Mouse (Mus musculus) stomach, embryonic 15.5 days (tissue): ENCODE measurements around the gene Acss2. TPM values are rescaled to one million over a fixed set of nuclear protein-coding genes. Genes with fewer than 3 reads are reported as not detected.

ENCODE experiments used
- ATAC-seq: fragments of 200-750 bp; cut with Nextera tagmentation; 2 replicates; pipeline ENCODE4 v1.8.0; 2017; ENCODE audit warnings: low read depth, moderate number of reproducible peaks, moderate TSS enrichment; ENCODE audit not compliant: insufficient read depth, low FRiP score
- H3K27ac ChIP-seq: fragments of 300-500 bp; sonication (generic); 2 replicates; pipeline ENCODE4 v1.5.1; 2015; ENCODE audit warnings: mild to moderate bottlenecking, inconsistent platforms
- H3K27me3 ChIP-seq: fragments of 300-500 bp; sonication (generic); replicated peaks from 2 replicates; pipeline ENCODE4 v1.6.1; 2015; ENCODE audit warnings: inconsistent platforms
- H3K36me3 ChIP-seq: fragments of 300-500 bp; sonication (generic); 2 replicates; pipeline ENCODE4 v1.6.1; 2015; ENCODE audit warnings: inconsistent platforms
- H3K4me1 ChIP-seq: fragments of 300-500 bp; sonication (generic); 2 replicates; pipeline ENCODE4 v1.6.1; 2015; ENCODE audit warnings: inconsistent platforms
- H3K4me2 ChIP-seq: fragments of 300-500 bp; sonication (generic); 2 replicates; pipeline ENCODE4 v1.6.1; 2015; ENCODE audit warnings: mild to moderate bottlenecking, inconsistent platforms
- H3K4me3 ChIP-seq: fragments of 300-500 bp; sonication (generic); replicated peaks from 2 replicates; pipeline ENCODE4 v1.5.1; 2015; ENCODE audit warnings: inconsistent platforms
- H3K9ac ChIP-seq: fragments of 300-500 bp; sonication (generic); 2 replicates; pipeline ENCODE4 v1.6.1; 2015; ENCODE audit warnings: inconsistent platforms
- H3K9me3 ChIP-seq: fragments of 300-500 bp; sonication (generic); 2 replicates; pipeline ENCODE4 v1.6.1; 2016; ENCODE audit warnings: inconsistent platforms
- WGBS: fragments of 180-500 bp; shearing (Covaris S2); methylation state at CpG from one replicate; pipeline ENCODE4 v1.1.7; 2015; 5-methylcytosine and 5-hydroxymethylcytosine counted together
- polyA plus RNA-seq: library from polyadenylated mRNA; unstranded; fragments of >200 nt; fragmentation: Nextera tagmentation; extraction: Ambion mirVana; gene quantifications from 2 replicates; pipeline ENCODE4 v1.2.1, GENCODE M21; 2015

Acss2 gene
- polyA plus RNA-seq, 1 experiment from 2014 or later, result 14.0 TPM

DNA sequence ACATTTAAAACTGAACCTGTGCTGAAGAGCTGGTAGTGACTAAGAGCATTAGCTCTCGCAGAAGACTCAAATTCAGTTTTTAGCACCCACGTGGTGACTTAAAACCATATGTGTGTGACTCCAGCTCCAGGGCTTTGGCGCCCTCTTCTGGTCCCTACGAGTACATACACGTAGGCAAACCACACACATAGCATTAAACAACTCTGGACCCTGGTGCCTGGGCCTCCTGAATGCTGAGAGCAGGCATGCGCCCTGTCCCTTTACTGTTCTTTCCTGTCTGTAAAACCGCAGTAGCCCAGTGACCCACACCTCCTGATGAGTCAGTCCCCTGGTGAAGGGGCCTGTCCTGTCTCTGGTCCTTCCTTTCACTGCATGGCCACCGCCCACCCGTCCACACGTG lies 107.0 kb downstream of the Acss2 start:
- H3K4me2 ChIP-seq, result no peak overlapping the region
- H3K9me3 ChIP-seq, result no peaks in the 10 kb centered on the region
- no peak overlapping the region for H3K4me3 ChIP-seq
- peaks cover 8% of the 10 kb centered on the region for H3K4me1 ChIP-seq
- 37% methylated on average over 10 of the region's 10 CpGs for WGBS
- ATAC-seq, result no peak
- no peak overlapping the region for H3K27ac ChIP-seq
- H3K9ac ChIP-seq, result no peak overlapping the region
- no peaks in the 10 kb centered on the region for H3K36me3 ChIP-seq
- peaks cover 28% of the 10 kb centered on the region for H3K27me3 ChIP-seq

DNA sequence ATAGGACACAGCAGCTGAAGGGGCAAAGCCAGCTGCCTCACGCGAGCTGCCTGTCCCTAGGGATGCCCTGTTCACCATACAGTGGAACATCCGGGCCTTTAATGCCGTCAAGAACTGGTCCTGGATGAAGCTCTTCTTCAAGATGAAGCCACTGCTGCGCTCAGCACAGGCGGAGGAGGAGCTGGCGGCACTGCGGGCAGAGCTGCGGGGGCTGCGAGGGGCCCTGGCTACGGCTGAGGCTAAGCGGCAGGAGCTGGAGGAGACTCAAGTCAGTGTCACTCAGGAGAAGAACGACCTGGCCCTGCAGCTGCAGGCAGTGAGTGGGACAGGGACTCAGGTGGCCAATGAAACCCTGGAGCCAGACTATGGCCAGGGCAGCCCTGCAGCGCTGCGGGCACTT lies 108.5 kb downstream of the Acss2 start:
- WGBS, result 52% methylated on average over 15 of the region's 15 CpGs
- H3K27ac ChIP-seq, result no peak overlapping the region
- no peak for ATAC-seq
- peaks cover 9% of the 10 kb centered on the region for H3K4me1 ChIP-seq
- no peak overlapping the region for H3K4me2 ChIP-seq
- peaks cover 39% of the 10 kb centered on the region for H3K27me3 ChIP-seq
- H3K9me3 ChIP-seq, result no peaks in the 10 kb centered on the region
- no peaks in the 10 kb centered on the region for H3K36me3 ChIP-seq
- H3K4me3 ChIP-seq, result no peak overlapping the region
- no peak overlapping the region for H3K9ac ChIP-seq

DNA sequence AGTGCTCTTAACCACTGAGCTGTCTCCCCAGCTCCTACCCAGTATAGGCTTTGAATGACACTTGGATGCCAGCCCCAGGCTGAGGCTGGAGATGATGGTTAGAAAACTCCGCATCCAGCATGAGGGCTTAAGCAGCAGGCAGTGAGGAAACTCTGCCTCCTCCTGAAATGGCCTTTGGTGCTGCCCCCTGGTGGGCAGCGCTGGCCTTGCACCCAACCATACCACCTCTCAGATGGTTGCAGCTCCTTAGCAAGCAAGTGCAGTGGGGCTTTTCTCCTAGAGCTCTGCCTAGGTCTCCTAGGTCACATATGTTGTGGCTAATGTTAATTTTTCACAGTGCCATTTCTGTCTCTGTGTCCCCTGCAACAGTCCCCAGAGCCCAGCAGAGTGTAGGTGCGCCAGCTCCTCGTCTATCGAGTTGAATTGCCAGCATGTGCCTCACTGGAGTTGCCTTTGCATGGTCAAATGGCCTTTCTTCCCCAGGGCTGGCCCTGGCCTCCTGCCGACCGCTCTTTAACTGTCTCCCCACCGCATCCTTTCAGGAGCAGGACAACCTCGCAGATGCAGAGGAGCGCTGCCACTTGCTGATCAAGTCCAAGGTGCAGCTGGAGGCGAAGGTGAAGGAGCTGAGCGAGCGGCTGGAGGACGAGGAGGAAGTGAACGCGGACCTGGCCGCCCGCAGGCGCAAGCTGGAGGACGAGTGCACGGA lies 109.4 kb downstream of the Acss2 start:
- Histone ChIP-seq H3K4me2 (no peak overlapping the region), H3K27me3 (peaks cover 39% of the 10 kb centered on the region), H3K4me1 (peaks cover 9% of the 10 kb centered on the region), H3K9me3 (no peaks in the 10 kb centered on the region), H3K36me3 (peaks cover under 1% of the 10 kb centered on the region; the same call in 1 of the 2 replicates), H3K4me3 (no peak overlapping the region), H3K9ac (no peak overlapping the region), H3K27ac (no peak overlapping the region)
- ATAC-seq, result 0 out of 2 replicates have a peak, but pooled peaks have one; percentile 3
- 56% methylated on average over 21 of the region's 21 CpGs for WGBS

DNA sequence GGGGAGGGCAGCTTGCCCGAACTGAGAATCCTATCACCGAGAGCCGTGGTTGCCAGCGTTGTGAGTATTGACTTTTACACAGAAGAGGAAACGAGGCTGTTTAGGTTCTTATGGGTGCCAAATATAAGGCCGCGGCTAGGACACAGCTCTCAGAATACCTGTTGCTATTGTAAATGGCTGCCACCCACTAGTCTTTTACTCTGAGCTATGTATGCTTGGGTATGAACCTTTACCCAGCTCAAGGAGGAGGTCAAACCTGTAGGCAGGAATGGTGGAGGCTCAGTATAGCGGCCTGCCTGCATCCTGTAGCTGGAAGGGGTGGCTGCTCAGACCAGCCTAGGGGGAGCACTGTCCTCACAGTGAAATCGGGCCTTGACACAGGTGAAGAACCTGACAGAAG lies 110.4 kb downstream of the Acss2 start:
- Histone ChIP-seq H3K36me3 (peaks cover 9% of the 10 kb centered on the region; the same call in 1 of the 2 replicates), H3K9ac (no peak overlapping the region), H3K27ac (no peak overlapping the region), H3K27me3 (peaks cover 34% of the 10 kb centered on the region), H3K4me3 (no peak overlapping the region), H3K4me2 (no peak overlapping the region), H3K9me3 (no peaks in the 10 kb centered on the region), H3K4me1 (peaks cover 16% of the 10 kb centered on the region)
- ATAC-seq, result no peak
- WGBS, result 82% methylated on average over 9 of the region's 9 CpGs

DNA sequence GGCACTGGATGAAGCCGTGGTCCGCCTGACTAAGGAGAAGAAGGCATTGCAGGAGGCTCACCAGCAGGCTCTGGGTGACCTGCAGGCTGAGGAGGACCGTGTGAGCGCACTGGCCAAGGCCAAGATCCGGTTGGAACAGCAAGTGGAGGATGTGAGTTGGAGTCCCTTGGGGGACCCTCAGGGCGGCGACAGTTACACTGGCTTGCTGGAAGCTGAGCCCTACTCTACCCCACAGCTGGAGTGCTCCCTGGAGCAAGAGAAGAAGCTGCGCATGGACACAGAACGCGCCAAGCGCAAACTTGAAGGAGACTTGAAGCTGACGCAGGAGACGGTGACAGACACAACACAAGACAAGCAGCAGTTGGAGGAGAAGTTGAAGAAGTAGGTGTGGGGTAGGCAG lies 110.8 kb downstream of the Acss2 start:
- WGBS, result 86% methylated on average over 13 of the region's 13 CpGs
- ATAC-seq, result no peak

DNA sequence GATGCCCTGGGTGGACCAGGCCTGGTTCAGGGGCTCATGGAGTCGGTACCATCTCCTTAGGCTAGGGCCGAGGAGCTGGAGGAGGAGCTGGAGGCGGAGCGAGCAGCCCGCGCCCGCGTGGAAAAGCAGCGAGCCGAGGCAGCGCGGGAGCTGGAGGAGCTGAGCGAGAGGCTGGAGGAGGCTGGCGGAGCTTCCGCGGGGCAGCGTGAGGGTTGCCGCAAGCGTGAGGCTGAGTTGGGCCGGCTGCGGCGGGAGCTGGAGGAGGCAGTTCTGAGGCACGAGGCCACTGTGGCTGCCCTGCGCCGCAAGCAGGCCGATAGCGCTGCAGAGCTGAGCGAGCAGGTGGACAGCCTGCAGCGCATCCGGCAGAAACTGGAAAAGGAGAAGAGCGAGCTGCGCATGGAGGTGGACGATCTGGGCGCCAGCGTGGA lies 111.5 kb downstream of the Acss2 start:
- 2% methylated on average over 35 of the region's 35 CpGs for WGBS
- Histone ChIP-seq H3K9ac (no peak overlapping the region), H3K4me1 (peaks cover 19% of the 10 kb centered on the region), H3K4me2 (peak overlapping the region; percentile 83), H3K36me3 (peaks cover 11% of the 10 kb centered on the region), H3K4me3 (peak overlapping the region; percentile 36), H3K27ac (no peak overlapping the region), H3K9me3 (no peaks in the 10 kb centered on the region), H3K27me3 (peaks cover 34% of the 10 kb centered on the region)
- ATAC-seq, result no peak; the same call in 1 of the 2 replicates

More for the DNA sequence above, 110.8 kb downstream of the Acss2 start:
- no peak overlapping the region for H3K4me2 ChIP-seq
- H3K36me3 ChIP-seq, result peaks cover 9% of the 10 kb centered on the region; the same call in 1 of the 2 replicates
- no peak overlapping the region for H3K9ac ChIP-seq
- no peak overlapping the region for H3K4me3 ChIP-seq
- H3K27me3 ChIP-seq, result peaks cover 34% of the 10 kb centered on the region
- no peaks in the 10 kb centered on the region for H3K9me3 ChIP-seq
- peaks cover 19% of the 10 kb centered on the region for H3K4me1 ChIP-seq
- H3K27ac ChIP-seq, result no peak overlapping the region

DNA sequence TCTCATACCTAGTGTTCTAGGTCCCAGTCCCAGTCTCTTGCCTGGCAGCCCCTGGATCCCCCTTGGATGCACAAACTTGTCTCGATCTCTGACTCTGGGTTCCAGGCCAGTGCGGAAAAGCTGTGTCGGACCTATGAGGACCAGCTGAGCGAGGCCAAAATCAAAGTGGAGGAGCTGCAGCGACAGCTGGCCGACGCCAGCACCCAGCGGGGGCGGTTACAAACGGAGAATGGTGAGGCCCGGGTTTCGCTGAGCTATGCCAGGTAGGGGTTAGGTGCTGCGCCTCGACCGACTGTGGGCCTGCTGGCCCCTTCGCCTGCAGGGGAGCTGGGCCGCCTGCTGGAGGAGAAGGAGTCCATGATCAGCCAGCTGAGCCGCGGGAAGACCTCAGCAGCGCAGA lies 112.4 kb downstream of the Acss2 start:
- Histone ChIP-seq H3K27ac (no peak overlapping the region), H3K4me3 (no peak overlapping the region), H3K36me3 (peaks cover 20% of the 10 kb centered on the region), H3K9me3 (no peaks in the 10 kb centered on the region), H3K9ac (no peak overlapping the region), H3K27me3 (peaks cover 34% of the 10 kb centered on the region), H3K4me1 (peaks cover 19% of the 10 kb centered on the region), H3K4me2 (no peak overlapping the region)
- WGBS, result 59% methylated on average over 20 of the region's 20 CpGs
- no peak for ATAC-seq

DNA sequence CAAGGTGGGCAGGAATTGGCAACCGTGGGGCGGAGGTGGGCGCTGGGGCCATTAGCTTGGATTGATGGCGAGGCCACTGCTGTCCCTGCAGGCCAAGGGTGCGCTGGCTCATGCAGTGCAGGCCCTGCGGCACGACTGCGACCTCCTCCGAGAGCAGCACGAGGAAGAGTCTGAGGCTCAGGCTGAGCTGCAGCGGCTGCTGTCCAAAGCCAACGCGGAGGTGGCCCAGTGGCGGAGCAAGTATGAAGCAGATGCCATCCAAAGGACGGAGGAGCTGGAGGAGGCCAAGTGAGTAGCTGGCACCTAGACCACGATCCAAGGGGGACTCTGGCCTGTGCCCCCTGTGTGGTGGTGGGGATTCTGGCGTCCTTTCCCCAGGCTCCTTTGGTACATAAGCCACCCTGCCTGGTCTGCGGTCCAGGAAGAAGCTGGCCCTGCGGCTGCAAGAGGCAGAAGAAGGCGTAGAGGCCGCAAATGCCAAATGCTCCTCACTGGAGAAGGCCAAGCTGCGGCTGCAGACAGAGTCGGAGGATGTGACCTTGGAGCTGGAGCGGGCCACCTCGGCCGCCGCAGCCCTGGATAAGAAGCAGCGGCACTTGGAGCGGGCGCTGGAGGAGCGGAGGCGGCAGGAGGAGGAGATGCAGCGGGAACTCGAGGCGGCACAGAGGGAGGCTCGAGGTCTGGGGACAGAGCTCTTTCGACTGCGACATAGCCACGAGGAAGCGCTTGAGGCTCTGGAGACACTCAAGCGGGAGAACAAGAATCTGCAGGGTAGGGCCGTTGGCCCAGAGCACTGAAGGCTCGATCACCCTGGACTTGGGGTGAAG lies 113.1 kb downstream of the Acss2 start:
- no peak overlapping the region for H3K27ac ChIP-seq
- 48% methylated on average over 43 of the region's 43 CpGs for WGBS
- H3K36me3 ChIP-seq, result peaks cover 22% of the 10 kb centered on the region
- H3K9ac ChIP-seq, result no peak overlapping the region
- H3K27me3 ChIP-seq, result peaks cover 34% of the 10 kb centered on the region
- H3K4me2 ChIP-seq, result no peak overlapping the region
- no peaks in the 10 kb centered on the region for H3K9me3 ChIP-seq
- ATAC-seq, result no peak
- H3K4me1 ChIP-seq, result peaks cover 19% of the 10 kb centered on the region
- no peak overlapping the region for H3K4me3 ChIP-seq

DNA sequence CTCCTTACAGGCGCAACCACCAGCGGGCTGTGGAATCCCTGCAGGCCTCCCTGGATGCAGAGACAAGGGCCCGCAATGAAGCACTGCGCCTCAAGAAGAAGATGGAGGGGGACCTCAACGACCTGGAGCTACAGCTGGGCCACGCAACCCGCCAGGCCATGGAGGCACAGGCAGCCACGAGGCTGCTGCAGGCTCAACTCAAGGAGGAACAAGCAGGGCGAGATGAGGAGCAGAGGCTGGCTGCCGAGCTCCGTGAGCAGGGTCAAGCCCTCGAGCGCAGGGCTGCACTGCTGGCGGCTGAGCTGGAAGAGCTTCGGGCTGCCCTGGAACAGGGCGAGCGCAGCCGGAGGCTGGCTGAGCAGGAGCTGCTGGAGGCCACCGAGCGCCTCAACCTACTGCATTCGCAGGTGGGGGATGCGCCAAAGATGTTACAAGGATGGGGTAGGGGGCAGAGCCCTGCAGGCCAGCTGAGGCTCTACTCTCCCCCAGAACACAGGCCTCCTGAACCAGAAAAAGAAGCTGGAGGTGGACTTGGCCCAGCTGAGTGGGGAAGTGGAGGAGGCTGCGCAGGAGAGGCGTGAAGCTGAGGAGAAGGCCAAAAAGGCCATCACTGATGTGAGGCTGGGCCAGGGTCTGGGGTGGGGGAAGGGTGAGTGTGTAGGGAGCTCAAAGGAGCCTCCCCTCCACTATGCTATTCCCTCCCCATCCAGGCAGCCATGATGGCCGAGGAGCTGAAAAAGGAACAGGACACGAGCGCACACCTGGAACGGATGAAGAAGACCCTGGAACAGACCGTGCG lies 114.6 kb downstream of the Acss2 start:
- H3K27me3 ChIP-seq, result peaks cover 28% of the 10 kb centered on the region
- H3K9ac ChIP-seq, result no peak overlapping the region
- H3K36me3 ChIP-seq, result peaks cover 30% of the 10 kb centered on the region
- H3K9me3 ChIP-seq, result no peaks in the 10 kb centered on the region
- no peak for ATAC-seq
- H3K4me1 ChIP-seq, result peaks cover 19% of the 10 kb centered on the region
- H3K4me3 ChIP-seq, result no peak overlapping the region
- H3K4me2 ChIP-seq, result no peak overlapping the region
- WGBS, result 68% methylated on average over 30 of the region's 30 CpGs
- H3K27ac ChIP-seq, result no peak overlapping the region

DNA sequence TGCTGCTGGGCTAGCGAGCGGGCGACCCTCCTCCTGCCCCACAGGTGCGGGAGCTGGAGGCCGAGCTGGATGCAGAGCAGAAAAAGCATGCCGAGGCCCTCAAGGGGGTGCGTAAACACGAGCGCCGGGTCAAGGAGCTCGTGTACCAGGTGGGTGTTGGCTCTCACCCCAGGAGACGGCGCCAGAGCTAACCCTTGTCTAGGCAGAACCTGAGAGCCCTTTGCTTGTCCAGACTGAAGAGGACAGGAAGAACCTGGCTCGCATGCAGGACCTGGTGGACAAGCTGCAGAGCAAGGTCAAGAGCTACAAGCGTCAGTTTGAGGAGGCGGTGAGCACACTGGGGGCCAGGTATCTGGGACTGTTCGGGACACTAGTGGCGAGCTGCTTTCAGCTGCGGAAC lies 115.4 kb downstream of the Acss2 start:
- Histone ChIP-seq H3K9ac (no peak overlapping the region), H3K4me2 (no peak overlapping the region), H3K4me3 (no peak overlapping the region), H3K4me1 (peaks cover 19% of the 10 kb centered on the region), H3K27ac (no peak overlapping the region), H3K27me3 (peaks cover 22% of the 10 kb centered on the region), H3K36me3 (peaks cover 38% of the 10 kb centered on the region), H3K9me3 (no peaks in the 10 kb centered on the region)
- WGBS, result 64% methylated on average over 19 of the region's 19 CpGs
- no peak for ATAC-seq

DNA sequence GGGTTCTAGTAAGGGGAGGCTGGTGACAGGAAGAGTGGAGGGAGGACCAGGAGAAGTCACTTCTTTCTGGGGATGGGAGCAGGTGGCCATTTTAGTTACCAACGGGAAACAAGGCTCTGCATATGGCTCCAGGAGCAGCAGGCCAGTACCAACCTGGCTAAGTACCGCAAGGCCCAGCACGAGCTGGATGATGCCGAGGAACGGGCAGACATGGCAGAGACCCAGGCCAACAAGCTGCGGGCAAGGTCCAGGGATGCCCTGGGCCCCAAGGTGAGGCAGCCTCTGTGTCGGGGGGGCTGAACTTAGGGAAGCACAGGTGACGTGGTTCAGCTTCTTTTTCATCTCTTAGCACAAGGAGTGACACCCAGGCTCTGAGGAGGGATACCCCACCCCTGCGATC lies 116.0 kb downstream of the Acss2 start:
- Histone ChIP-seq H3K4me3 (no peak overlapping the region), H3K36me3 (peaks cover 44% of the 10 kb centered on the region), H3K4me2 (no peak overlapping the region)

More for the DNA sequence above, 116.0 kb downstream of the Acss2 start:
- peaks cover 19% of the 10 kb centered on the region for H3K4me1 ChIP-seq
- H3K27ac ChIP-seq, result no peak overlapping the region
- no peak for ATAC-seq
- no peaks in the 10 kb centered on the region for H3K9me3 ChIP-seq
- peaks cover 22% of the 10 kb centered on the region for H3K27me3 ChIP-seq
- 88% methylated on average over 9 of the region's 9 CpGs for WGBS
- H3K9ac ChIP-seq, result no peak overlapping the region
